In genomic region chr4:107349311-107350008, GRCm38 (mm10) we compare ENCODE assay signal across 9 mouse cellular contexts. TPM values are rescaled to one million over a fixed set of nuclear protein-coding genes. Genes with fewer than 3 reads are reported as not detected.
DNase-seq lines count a peak whose midpoint lies in the region; ATAC-seq lines count a peak whose summit lies in the region.
"Had no signal": no experiment of that assay in that cellular context is flagged by ENCODE, and none has a peak within 500 bp of the region (broad histone marks: within the 10 kb centered on the region; RNA-seq: fewer than 3 reads in every experiment).

No protein-coding gene starts in this region.

- no peaks in the 10 kb centered on the region for H3K27me3 ChIP-seq in intestine, embryonic 15.5 days (replicated peaks)
- H3K27me3 ChIP-seq in limb, embryonic 10.5 days (ENCODE audit: low read depth, poor library complexity, severe bottlenecking): no peaks in the 10 kb centered on the region
- no peaks in the 10 kb centered on the region for H3K27me3 ChIP-seq in midbrain, embryonic 13.5 days

- no peak overlapping the region for H3K4me3 ChIP-seq in intestine, embryonic 15.5 days (replicated peaks)
- no peak overlapping the region for H3K4me3 ChIP-seq in limb, embryonic 10.5 days
- H3K4me3 ChIP-seq in midbrain, embryonic 13.5 days (replicated peaks): no peak overlapping the region

- H3K36me3 ChIP-seq in intestine, embryonic 15.5 days: no peaks in the 10 kb centered on the region
- peaks cover 13% of the 10 kb centered on the region; the same call in 1 of the 2 replicates for H3K36me3 ChIP-seq in limb, embryonic 10.5 days
- peaks cover 36% of the 10 kb centered on the region for H3K36me3 ChIP-seq in midbrain, embryonic 13.5 days

- no peak overlapping the region for H3K4me2 ChIP-seq in intestine, embryonic 15.5 days (replicated peaks)
- H3K4me2 ChIP-seq in midbrain, embryonic 13.5 days (replicated peaks): no peak overlapping the region

- 57% methylated on average over 8 of the region's 8 CpGs for WGBS in intestine, embryonic 15.5 days
- WGBS in limb, embryonic 10.5 days: 60% methylated on average over 8 of the region's 8 CpGs
- WGBS in midbrain, embryonic 13.5 days: 75% methylated on average over 8 of the region's 8 CpGs

- H3K4me1 ChIP-seq in intestine, embryonic 15.5 days (replicated peaks): peaks cover 4% of the 10 kb centered on the region; the same call in 1 of the 2 replicates
- peaks cover 25% of the 10 kb centered on the region for H3K4me1 ChIP-seq in limb, embryonic 10.5 days
- H3K4me1 ChIP-seq in midbrain, embryonic 13.5 days (replicated peaks): peaks cover 11% of the 10 kb centered on the region

- DNase-seq in adrenal gland, postnatal 14 days: peak; percentile 62
- no peak for DNase-seq in adrenal gland, adult 18-20 months (ENCODE audit: low spot score in 2 of 2)
- DNase-seq in CD4-positive helper T cell, adult 2 months (ENCODE audit: low read depth, low spot score): peak; percentile 37
- peak; percentile 35 to 56 for DNase-seq in cerebellum, postnatal 25 days
- no peak for DNase-seq in limb, embryonic 10.5 days (ENCODE audit: low spot score)
- peak; percentile 63 for DNase-seq in thymus, postnatal 0 days (ENCODE audit: low spot score)

- no peaks in the 10 kb centered on the region for H3K9me3 ChIP-seq in intestine, embryonic 15.5 days
- no peaks in the 10 kb centered on the region for H3K9me3 ChIP-seq in limb, embryonic 10.5 days (replicated peaks)
- no peaks in the 10 kb centered on the region for H3K9me3 ChIP-seq in midbrain, embryonic 13.5 days

- ATAC-seq in intestine, embryonic 15.5 days: peak; percentile 60
- ATAC-seq in midbrain, embryonic 13.5 days: peak; percentile 34; the same call in 1 of the 2 replicates

- no peak overlapping the region for H3K9ac ChIP-seq in intestine, embryonic 15.5 days
- no peak overlapping the region for H3K9ac ChIP-seq in midbrain, embryonic 13.5 days (replicated peaks)

- no peak overlapping the region for H3K27ac ChIP-seq in intestine, embryonic 15.5 days
- 0 out of 2 replicates have a peak overlapping the region, but pooled peaks have one; percentile 23 for H3K27ac ChIP-seq in limb, embryonic 10.5 days
- no peak overlapping the region for H3K27ac ChIP-seq in midbrain, embryonic 13.5 days

RNA-seq across cellular contexts. Expression of gene Ndc1, which starts 18.1 kb away (rescaled TPM):
- total RNA-seq in adrenal gland, postnatal 14 days (2021): 15.1 and 15.9 TPM in 2 replicates
- 10 to 100 TPM; 11.4 to 12.3 TPM for total RNA-seq in adrenal gland, adult 18-20 months (2021)
- 28.6 and 32.6 TPM in 2 replicates for polyA plus RNA-seq in intestine, embryonic 15.5 days (2015; fragmentation: Nextera tagmentation; extraction: Ambion mirVana)
- 53.0 and 54.5 TPM in 2 replicates for polyA plus RNA-seq in limb, embryonic 10.5 days (2016; fragmentation: Nextera tagmentation; extraction: Ambion mirVana)
- polyA plus RNA-seq in midbrain, embryonic 13.5 days (2015; fragmentation: Nextera tagmentation; extraction: Ambion mirVana): 20.5 and 20.9 TPM in 2 replicates
- polyA plus RNA-seq in thymus, postnatal 0 days (2015; fragmentation: Nextera tagmentation; extraction: Ambion mirVana): 14.9 and 19.6 TPM in 2 replicates

RNA-seq across cellular contexts. Expression of gene Yipf1, which starts 35.3 kb away (rescaled TPM):
- total RNA-seq in adrenal gland, postnatal 14 days (2021): 51.8 and 68.3 TPM in 2 replicates
- total RNA-seq in adrenal gland, adult 18-20 months (2021): 10 to 100 TPM; 44.4 to 67.8 TPM
- 69.3 and 76.8 TPM in 2 replicates for polyA plus RNA-seq in intestine, embryonic 15.5 days (2015; fragmentation: Nextera tagmentation; extraction: Ambion mirVana)
- polyA plus RNA-seq in limb, embryonic 10.5 days (2016; fragmentation: Nextera tagmentation; extraction: Ambion mirVana): 38.8 and 42.3 TPM in 2 replicates
- 52.8 and 53.9 TPM in 2 replicates for polyA plus RNA-seq in midbrain, embryonic 13.5 days (2015; fragmentation: Nextera tagmentation; extraction: Ambion mirVana)
- 84.3 and 87.2 TPM in 2 replicates for polyA plus RNA-seq in thymus, postnatal 0 days (2015; fragmentation: Nextera tagmentation; extraction: Ambion mirVana)

RNA-seq across cellular contexts. Expression of gene Dio1, which starts 42.5 kb away (rescaled TPM):
- total RNA-seq in adrenal gland, postnatal 14 days (2021): 0.49 and 12.0 TPM in 2 replicates
- under 1 TPM in 1 of 2 experiments, not detected in 1; 0.43 TPM for total RNA-seq in adrenal gland, adult 18-20 months (2021)
- 1.5 and 1.9 TPM in 2 replicates for polyA plus RNA-seq in intestine, embryonic 15.5 days (2015; fragmentation: Nextera tagmentation; extraction: Ambion mirVana)
- not detected in 2 replicates for polyA plus RNA-seq in limb, embryonic 10.5 days (2016; fragmentation: Nextera tagmentation; extraction: Ambion mirVana)
- 0.13 TPM in 1 of 2 replicates, not detected in the other for polyA plus RNA-seq in midbrain, embryonic 13.5 days (2015; fragmentation: Nextera tagmentation; extraction: Ambion mirVana)
- polyA plus RNA-seq in thymus, postnatal 0 days (2015; fragmentation: Nextera tagmentation; extraction: Ambion mirVana): 6.8 and 7.2 TPM in 2 replicates
- total RNA-seq: heart, postnatal 36 days had no signal

Comparison
In these comparisons a context has a peak if more than half of its experiments do, and no peak if none do; other contexts are left out.
1. DNase-seq: peak in adrenal gland, postnatal 14 days (single experiment), CD4-positive helper T cell, adult 2 months (single experiment), cerebellum, postnatal 25 days (2 of 2) and thymus, postnatal 0 days (single experiment); none in adrenal gland, adult 18-20 months (0 of 2) and limb, embryonic 10.5 days (single experiment).